Mouse (Mus musculus) liver, embryonic 16.5 days (tissue): Measurements from ENCODE around the gene Ang. TPM values are rescaled to one million over a fixed set of nuclear protein-coding genes. Genes with fewer than 3 reads are reported as not detected.

ENCODE experiments used
- ATAC-seq: fragments of 200-750 bp; cut with Nextera tagmentation; 2 replicates; pipeline ENCODE4 v1.8.0; 2017; ENCODE audit warnings: low read depth, mild to moderate bottlenecking, moderate number of reproducible peaks, moderate library complexity
- H3K27ac ChIP-seq: fragments of 300-500 bp; sonication (generic); 2 replicates; pipeline ENCODE4 v1.5.1; 2014; ENCODE audit warnings: mild to moderate bottlenecking, low read length
- H3K27me3 ChIP-seq: fragments of 300-500 bp; sonication (generic); 2 replicates; pipeline ENCODE4 v1.6.1; 2014; ENCODE audit warnings: low read depth, low read length, mixed read lengths; ENCODE audit not compliant: control insufficient read depth, insufficient read depth
- H3K36me3 ChIP-seq: fragments of 300-500 bp; sonication (generic); 2 replicates; pipeline ENCODE4 v1.6.1; 2014; ENCODE audit warnings: mild to moderate bottlenecking; ENCODE audit not compliant: control insufficient read depth, insufficient read depth
- H3K4me1 ChIP-seq: fragments of 300-500 bp; sonication (generic); 2 replicates; pipeline ENCODE4 v1.6.1; 2014; ENCODE audit warnings: low read depth, low read length, mixed read lengths; ENCODE audit not compliant: control insufficient read depth
- H3K4me2 ChIP-seq: fragments of 300-500 bp; sonication (generic); 2 replicates; pipeline ENCODE4 v1.6.1; 2014; ENCODE audit warnings: low read depth, low read length, mixed read lengths
- H3K4me3 ChIP-seq: fragments of 300-500 bp; sonication (generic); 2 replicates; pipeline ENCODE4 v1.5.1; 2014; ENCODE audit warnings: low read depth, mild to moderate bottlenecking, low read length
- H3K9ac ChIP-seq: fragments of 300-500 bp; sonication (generic); 2 replicates; pipeline ENCODE4 v1.6.1; 2014; ENCODE audit warnings: low read depth, low read length
- H3K9me3 ChIP-seq: fragments of 300-500 bp; sonication (generic); replicated peaks from 2 replicates; pipeline ENCODE4 v1.6.1; 2016; ENCODE audit warnings: low read length; ENCODE audit not compliant: control insufficient read depth
- WGBS: fragments of 180-500 bp; shearing (Covaris S2); extraction: QIAGEN DNeasy Blood & Tissue Kit; methylation state at CpG from one replicate; pipeline ENCODE4 v1.1.7; 2014; ENCODE audit not compliant: insufficient replicate concordance; 5-methylcytosine and 5-hydroxymethylcytosine counted together
- polyA plus RNA-seq: library from polyadenylated mRNA; unstranded; fragments of >200 nt; fragmentation: Nextera tagmentation; extraction: Ambion mirVana; gene quantifications from 2 replicates; pipeline ENCODE4 v1.2.1, GENCODE M21; 2015

Gene Ang
- polyA plus RNA-seq, 1 experiment from 2014 or later, result 8.4 TPM

- 46% methylated on average over 3 of the region's 3 CpGs for WGBS
- no peak overlapping the region for H3K4me3 ChIP-seq
- H3K27ac ChIP-seq, result no peak overlapping the region
- no peaks in the 10 kb centered on the region for H3K36me3 ChIP-seq
- no peaks in the 10 kb centered on the region; the same call in none of the 2 replicates for H3K4me1 ChIP-seq
- H3K4me2 ChIP-seq, result no peak overlapping the region
- H3K9ac ChIP-seq, result no peak overlapping the region
- no peak for ATAC-seq
- H3K27me3 ChIP-seq, result no peaks in the 10 kb centered on the region
- H3K9me3 ChIP-seq, result no peaks in the 10 kb centered on the region
These were observed 21.0 kb downstream of the Ang start for GRCm38 (mm10) chr14:51111966-51112365.

- WGBS, result 55% methylated on average over 9 of the region's 9 CpGs
- H3K4me2 ChIP-seq, result no peak overlapping the region
- no peaks in the 10 kb centered on the region for H3K4me1 ChIP-seq
- no peak overlapping the region for H3K27ac ChIP-seq
- ATAC-seq, result no peak
- no peak overlapping the region for H3K9ac ChIP-seq
- H3K9me3 ChIP-seq, result no peaks in the 10 kb centered on the region
- no peaks in the 10 kb centered on the region for H3K36me3 ChIP-seq
- no peak overlapping the region for H3K4me3 ChIP-seq
- H3K27me3 ChIP-seq, result no peaks in the 10 kb centered on the region
These were observed 22.5 kb downstream of the Ang start for GRCm38 (mm10) chr14:51113476-51113875.

- WGBS, result 64% methylated on average over 12 of the region's 12 CpGs
- no peak within 1 kb of the TSS for H3K4me3 ChIP-seq
- no peaks in the 10 kb centered on the region for H3K36me3 ChIP-seq
- H3K4me2 ChIP-seq, result no peak within 1 kb of the TSS
- H3K27ac ChIP-seq, result no peak within 1 kb of the TSS
- no peaks in the 10 kb centered on the region for H3K27me3 ChIP-seq
- H3K9ac ChIP-seq, result no peak within 1 kb of the TSS
- ATAC-seq, result no peak
- no peaks in the 10 kb centered on the region for H3K4me1 ChIP-seq
- H3K9me3 ChIP-seq, result no peaks in the 10 kb centered on the region
These were observed 23.1 kb downstream of the Ang start, which contains the start of gene Eddm3b for GRCm38 (mm10) chr14:51113916-51114560. Gene Eddm3b (plus strand): TSS chr14:51114426.

GRCm38 (mm10) chr14:51125684-51126083, 34.7 kb downstream of the Ang start:
- no peak for ATAC-seq
- Histone ChIP-seq H3K9me3 (no peaks in the 10 kb centered on the region), H3K36me3 (no peaks in the 10 kb centered on the region), H3K4me3 (no peak overlapping the region), H3K9ac (no peak overlapping the region), H3K4me1 (peaks cover 44% of the 10 kb centered on the region), H3K27me3 (no peaks in the 10 kb centered on the region), H3K4me2 (no peak overlapping the region), H3K27ac (peak overlapping the region; percentile 25; the same call in 1 of the 2 replicates)
- 86% methylated on average over 6 of the region's 6 CpGs for WGBS

GRCm38 (mm10) chr14:51127648-51128258, 36.8 kb downstream of the Ang start:
- peak overlapping the region; percentile 95 for H3K27ac ChIP-seq
- H3K36me3 ChIP-seq, result no peaks in the 10 kb centered on the region
- H3K9me3 ChIP-seq, result no peaks in the 10 kb centered on the region
- H3K4me2 ChIP-seq, result peak overlapping the region; percentile 62
- ATAC-seq, result peak; percentile 82
- peak overlapping the region; percentile 58 for H3K9ac ChIP-seq
- 11% methylated on average over 2 of the region's 2 CpGs for WGBS
- H3K4me3 ChIP-seq, result peak overlapping the region; percentile 7; the same call in 1 of the 2 replicates
- H3K4me1 ChIP-seq, result peaks cover 59% of the 10 kb centered on the region
- no peaks in the 10 kb centered on the region for H3K27me3 ChIP-seq

- Histone ChIP-seq H3K4me1 (peaks cover 59% of the 10 kb centered on the region), H3K36me3 (no peaks in the 10 kb centered on the region), H3K9me3 (no peaks in the 10 kb centered on the region), H3K4me2 (peak overlapping the region; percentile 71), H3K27ac (peak overlapping the region; percentile 95), H3K4me3 (peak overlapping the region; percentile 51), H3K27me3 (no peaks in the 10 kb centered on the region), H3K9ac (peak overlapping the region; percentile 52)
- ATAC-seq, result peak; percentile 23
- 19% methylated on average over 9 of the region's 9 CpGs for WGBS
These were observed 38.0 kb downstream of the Ang start for GRCm38 (mm10) chr14:51128775-51129623.

GRCm38 (mm10) chr14:51129624-51129975, 38.6 kb downstream of the Ang start:
- Histone ChIP-seq H3K4me2 (peak overlapping the region; percentile 71), H3K4me1 (peaks cover 59% of the 10 kb centered on the region), H3K9ac (peak overlapping the region; percentile 50), H3K9me3 (no peaks in the 10 kb centered on the region), H3K4me3 (peak overlapping the region; percentile 51), H3K36me3 (no peaks in the 10 kb centered on the region), H3K27me3 (no peaks in the 10 kb centered on the region), H3K27ac (peak overlapping the region; percentile 95)
- no peak for ATAC-seq
- 18% methylated on average over 4 of the region's 4 CpGs for WGBS

GRCm38 (mm10) chr14:51130315-51130940, 39.5 kb downstream of the Ang start:
- H3K36me3 ChIP-seq, result no peaks in the 10 kb centered on the region
- H3K4me3 ChIP-seq, result peak overlapping the region; percentile 51
- peak overlapping the region; percentile 95 for H3K27ac ChIP-seq
- peak overlapping the region; percentile 71 for H3K4me2 ChIP-seq
- peaks cover 59% of the 10 kb centered on the region for H3K4me1 ChIP-seq
- peak overlapping the region; percentile 50 for H3K9ac ChIP-seq
- WGBS, result 25% methylated on average over 9 of the region's 9 CpGs
- ATAC-seq, result peak; percentile 83
- H3K27me3 ChIP-seq, result no peaks in the 10 kb centered on the region
- no peaks in the 10 kb centered on the region for H3K9me3 ChIP-seq
